Mouse (Mus musculus) naive thymus-derived CD4-positive, alpha-beta T cell, adult 2 months (primary cell): ENCODE data around the gene Fam83b.

ENCODE experiments used
- DNase-seq: peaks from one replicate; pipeline ENCODE4 v3.0.0-alpha.2; 2011; ENCODE audit warnings: low read depth

Fam83b gene

GRCm38 (mm10) chr9:76566515-76567280 is at the start of gene Fam83b:
Gene Fam83b, minus strand, starts transcription at chr9:76567116.
- no peak for DNase-seq

GRCm38 (mm10) chr9:76614165-76614564 is 47.2 kb upstream of the Fam83b start:
- DNase-seq = no peak

- no peak for DNase-seq
Measured at GRCm38 (mm10) chr9:76603744-76604143, 36.8 kb upstream of the Fam83b start.

GRCm38 (mm10) chr9:76602874-76603273 is 36.0 kb upstream of the Fam83b start:
- no peak for DNase-seq

GRCm38 (mm10) chr9:76597395-76597794 is 30.5 kb upstream of the Fam83b start:
- DNase-seq = no peak

GRCm38 (mm10) chr9:76593841-76594240 is 26.9 kb upstream of the Fam83b start:
- no peak for DNase-seq

- DNase-seq = no peak
Measured at GRCm38 (mm10) chr9:76583943-76584342, 17.0 kb upstream of the Fam83b start.

- DNase-seq = no peak
Measured at GRCm38 (mm10) chr9:76581966-76582365, 15.1 kb upstream of the Fam83b start.

- DNase-seq = no peak
Measured at GRCm38 (mm10) chr9:76567281-76567655, 352 bp upstream of the Fam83b start.

- DNase-seq = no peak
Measured at GRCm38 (mm10) chr9:76565656-76566055, 1.3 kb downstream of the Fam83b start.

GRCm38 (mm10) chr9:76564071-76564470 is 2.8 kb downstream of the Fam83b start:
- no peak for DNase-seq

GRCm38 (mm10) chr9:76562794-76563193 is 4.1 kb downstream of the Fam83b start:
- DNase-seq = no peak

- DNase-seq = no peak
Measured at GRCm38 (mm10) chr9:76559240-76559639, 7.7 kb downstream of the Fam83b start.

- no peak for DNase-seq
Measured at GRCm38 (mm10) chr9:76553758-76554157, 13.2 kb downstream of the Fam83b start.

- no peak for DNase-seq
Measured at GRCm38 (mm10) chr9:76553115-76553514, 13.8 kb downstream of the Fam83b start.

- DNase-seq = no peak
Measured at GRCm38 (mm10) chr9:76546714-76547113, 20.2 kb downstream of the Fam83b start.

GRCm38 (mm10) chr9:76540684-76541083 is 26.2 kb downstream of the Fam83b start:
- DNase-seq = no peak

- no peak for DNase-seq
Measured at GRCm38 (mm10) chr9:76539953-76540621, 26.8 kb downstream of the Fam83b start.

- DNase-seq = no peak
Measured at GRCm38 (mm10) chr9:76539271-76539670, 27.6 kb downstream of the Fam83b start.

- DNase-seq = no peak
Measured at GRCm38 (mm10) chr9:76536032-76536431, 30.9 kb downstream of the Fam83b start.

GRCm38 (mm10) chr9:76532403-76532802 is 34.5 kb downstream of the Fam83b start:
- DNase-seq = no peak

- no peak for DNase-seq
Measured at GRCm38 (mm10) chr9:76531368-76531767, 35.5 kb downstream of the Fam83b start.

- no peak for DNase-seq
Measured at GRCm38 (mm10) chr9:76525592-76525991, 41.3 kb downstream of the Fam83b start.

GRCm38 (mm10) chr9:76523075-76523474 is 43.8 kb downstream of the Fam83b start:
- DNase-seq = no peak
